Mouse (Mus musculus): ENCODE data around the gene Slc25a38. TPM values are rescaled to one million over a fixed set of nuclear protein-coding genes. Genes with fewer than 3 reads are reported as not detected.

Gene Slc25a38
- total RNA-seq, 2 experiments from 2014 or later = 24.2 to 27.0 TPM

GRCm38 (mm10) chr9:120132980-120133754 lies 23.0 kb downstream of the Slc25a38 start:
- intact Hi-C loops (cut with DNase I) = no loop called here

GRCm38 (mm10) chr9:120133755-120134475 lies 23.7 kb downstream of the Slc25a38 start:
- no peak for DNase-seq (ENCODE audit: low spot score in 2 of 2)
- intact Hi-C loops (cut with DNase I) = no loop called here

More at GRCm38 (mm10) chr9:120132980-120133754, 23.0 kb downstream of the Slc25a38 start:
- DNase-seq (ENCODE audit: low spot score in 2 of 2) = no peak

- intact Hi-C loops (cut with DNase I) = no loop called here
These were observed 24.5 kb downstream of the Slc25a38 start for GRCm38 (mm10) chr9:120134529-120135160.

GRCm38 (mm10) chr9:120135454-120135853 lies 25.3 kb downstream of the Slc25a38 start:
- intact Hi-C loops (cut with DNase I) = no loop called here
- DNase-seq (ENCODE audit: low spot score in 2 of 2) = no peak

More at GRCm38 (mm10) chr9:120134529-120135160, 24.5 kb downstream of the Slc25a38 start:
- DNase-seq (ENCODE audit: low spot score in 2 of 2) = no peak

GRCm38 (mm10) chr9:120140652-120141051 lies 30.5 kb downstream of the Slc25a38 start:
- intact Hi-C loops (cut with DNase I) = loop anchor here (1.0 to 5.0 kb wide), 3 partner anchors 31 to 357 kb away; no protein-coding TSS in a partner anchor
- DNase-seq (ENCODE audit: low spot score in 2 of 2) = peak; percentile 83 to 88

- no peak for DNase-seq (ENCODE audit: low spot score in 2 of 2)
- intact Hi-C loops (cut with DNase I) = loop anchor here (5.0 kb wide), 2 partner anchors 283 to 353 kb away; no protein-coding TSS in a partner anchor
These were observed 34.3 kb downstream of the Slc25a38 start for GRCm38 (mm10) chr9:120144474-120144873.

GRCm38 (mm10) chr9:120149222-120149828 lies 39.2 kb downstream of the Slc25a38 start, which contains the start of gene Mobp:
Mobp (plus strand) TSS chr9:120149707.
- DNase-seq (ENCODE audit: low spot score in 2 of 2) = no peak
- intact Hi-C loops (cut with DNase I) = no loop called here

- intact Hi-C loops (cut with DNase I) = no loop called here
- no peak for DNase-seq (ENCODE audit: low spot score in 2 of 2)
These were observed 41.0 kb downstream of the Slc25a38 start for GRCm38 (mm10) chr9:120151152-120151551.

- DNase-seq (ENCODE audit: low spot score in 2 of 2) = no peak
- intact Hi-C loops (cut with DNase I) = no loop called here
These were observed 41.8 kb downstream of the Slc25a38 start for GRCm38 (mm10) chr9:120151906-120152399.

- intact Hi-C loops (cut with DNase I) = no loop called here
These were observed 47.9 kb downstream of the Slc25a38 start for GRCm38 (mm10) chr9:120158047-120158446.

GRCm38 (mm10) chr9:120163862-120164261 lies 53.7 kb downstream of the Slc25a38 start:
- intact Hi-C loops (cut with DNase I) = no loop called here
- DNase-seq (ENCODE audit: low spot score in 2 of 2) = no peak

More at GRCm38 (mm10) chr9:120158047-120158446, 47.9 kb downstream of the Slc25a38 start:
- no peak for DNase-seq (ENCODE audit: low spot score in 2 of 2)

- intact Hi-C loops (cut with DNase I) = no loop called here
- no peak for DNase-seq (ENCODE audit: low spot score in 2 of 2)
These were observed 57.7 kb downstream of the Slc25a38 start for GRCm38 (mm10) chr9:120167826-120168225.

GRCm38 (mm10) chr9:120171295-120171694 lies 61.1 kb downstream of the Slc25a38 start:
- intact Hi-C loops (cut with DNase I) = loop anchor here (1.0 kb wide), 1 partner anchor 31 kb away; no protein-coding TSS in a partner anchor
- peak; percentile 58 to 72 for DNase-seq (ENCODE audit: low spot score in 2 of 2)

Other genes starting within 250 kb of the Slc25a38 start
- gene Wdr48, start 215.5 kb upstream of the Slc25a38 start, total RNA-seq (2021) = 10 to 100 TPM; 75.3 to 79.6 TPM
- gene Gorasp1, start 172.8 kb upstream of the Slc25a38 start, total RNA-seq (2021) = 10 to 100 TPM; 31.3 to 33.7 TPM
- under 1 TPM; 0.55 TPM for gene Ttc21a, start 172.8 kb upstream of the Slc25a38 start, total RNA-seq (2021)
- 10 to 100 TPM in 1 of 2 experiments, 1 to 10 TPM in 1; 9.4 to 11.1 TPM for gene Csrnp1, start 125.7 kb upstream of the Slc25a38 start, total RNA-seq (2021)
- gene Xirp1, start 86.8 kb upstream of the Slc25a38 start, total RNA-seq (2021) = under 1 TPM; 0.08 to 0.09 TPM
- gene Cx3cr1, start 40.5 kb upstream of the Slc25a38 start, total RNA-seq (2021) = 10 to 100 TPM; 34.9 to 36.7 TPM
- gene Ccr8, start 18.3 kb upstream of the Slc25a38 start, total RNA-seq (2021) = not detected
- gene Rpsa, start 17.3 kb downstream of the Slc25a38 start, total RNA-seq (2021) = 100 to 1,000 TPM; 505 to 517 TPM
- gene Mobp, start 39.3 kb downstream of the Slc25a38 start, total RNA-seq (2021) = 100 to 1,000 TPM; 128 to 224 TPM
- 10 to 100 TPM; 79.0 to 97.4 TPM for gene Myrip, start 191.1 kb downstream of the Slc25a38 start, total RNA-seq (2021)